Comparison of ENCODE assay signal across 18 mouse cellular contexts in genomic region chr8:91436036-91436435, GRCm38 (mm10).
"Had no signal": no experiment of that assay in that cellular context is flagged by ENCODE, and none has a peak within 500 bp of the region (broad histone marks: within the 10 kb centered on the region; RNA-seq: fewer than 3 reads in every experiment).

No protein-coding gene starts in this region.

- H3K36me3 ChIP-seq: limb, embryonic 12.5 days; midbrain, embryonic 12.5 days; midbrain, embryonic 15.5 days had no signal

- H3K4me1 ChIP-seq: limb, embryonic 12.5 days; limb, embryonic 15.5 days; midbrain, embryonic 12.5 days; midbrain, embryonic 15.5 days had no signal

- H3K4me3 ChIP-seq: limb, embryonic 12.5 days; limb, embryonic 15.5 days; midbrain, embryonic 12.5 days; midbrain, embryonic 15.5 days; myocyte had no signal

- H3K27me3 ChIP-seq: limb, embryonic 12.5 days; limb, embryonic 15.5 days; midbrain, embryonic 12.5 days; midbrain, embryonic 15.5 days had no signal

- DNase-seq: kidney, postnatal 14 days; kidney, postnatal 4 days; left cerebral cortex, postnatal 4 days; liver, postnatal 0 days; lung, embryonic 14.5 days; right cerebral cortex, postnatal 4 days; thymus, adult 18-20 months; thymus, postnatal 36 days had no signal

- H3K4me2 ChIP-seq: limb, embryonic 12.5 days; limb, embryonic 15.5 days; liver, embryonic 11.5 days; lung, embryonic 14.5 days; midbrain, embryonic 12.5 days; midbrain, embryonic 15.5 days had no signal

- H3K9me3 ChIP-seq: limb, embryonic 12.5 days; limb, embryonic 15.5 days; midbrain, embryonic 12.5 days; midbrain, embryonic 15.5 days had no signal

- H3K27ac ChIP-seq: limb, embryonic 12.5 days; limb, embryonic 15.5 days; liver, embryonic 14.5 days; macrophage; midbrain, embryonic 12.5 days; midbrain, embryonic 15.5 days; stomach, postnatal 0 days had no signal

- H3K9ac ChIP-seq: limb, embryonic 12.5 days; limb, embryonic 15.5 days; liver, embryonic 14.5 days; liver, postnatal 0 days; lung, embryonic 14.5 days; midbrain, embryonic 12.5 days; midbrain, embryonic 15.5 days had no signal

- ATAC-seq: liver, postnatal 0 days; lung, postnatal 0 days; midbrain, embryonic 15.5 days had no signal
